Mouse (Mus musculus): ENCODE data around the gene Trappc10. TPM values are rescaled to one million over a fixed set of nuclear protein-coding genes. Genes with fewer than 3 reads are reported as not detected.

Gene Trappc10
- total RNA-seq, 2 experiments from 2014 or later: 86.7 to 88.6 TPM

- intact Hi-C loops (cut with DNase I): loop anchor here (2.0 to 5.0 kb wide), 2 partner anchors 59 to 227 kb away; partner anchors contain the start of genes Rrp1 and Trappc10
- peak overlapping the region; percentile 88 for H3K4me3 ChIP-seq
Observed at GRCm38 (mm10) chr10:78185381-78185725, 59.1 kb downstream of the Trappc10 start.

DNA sequence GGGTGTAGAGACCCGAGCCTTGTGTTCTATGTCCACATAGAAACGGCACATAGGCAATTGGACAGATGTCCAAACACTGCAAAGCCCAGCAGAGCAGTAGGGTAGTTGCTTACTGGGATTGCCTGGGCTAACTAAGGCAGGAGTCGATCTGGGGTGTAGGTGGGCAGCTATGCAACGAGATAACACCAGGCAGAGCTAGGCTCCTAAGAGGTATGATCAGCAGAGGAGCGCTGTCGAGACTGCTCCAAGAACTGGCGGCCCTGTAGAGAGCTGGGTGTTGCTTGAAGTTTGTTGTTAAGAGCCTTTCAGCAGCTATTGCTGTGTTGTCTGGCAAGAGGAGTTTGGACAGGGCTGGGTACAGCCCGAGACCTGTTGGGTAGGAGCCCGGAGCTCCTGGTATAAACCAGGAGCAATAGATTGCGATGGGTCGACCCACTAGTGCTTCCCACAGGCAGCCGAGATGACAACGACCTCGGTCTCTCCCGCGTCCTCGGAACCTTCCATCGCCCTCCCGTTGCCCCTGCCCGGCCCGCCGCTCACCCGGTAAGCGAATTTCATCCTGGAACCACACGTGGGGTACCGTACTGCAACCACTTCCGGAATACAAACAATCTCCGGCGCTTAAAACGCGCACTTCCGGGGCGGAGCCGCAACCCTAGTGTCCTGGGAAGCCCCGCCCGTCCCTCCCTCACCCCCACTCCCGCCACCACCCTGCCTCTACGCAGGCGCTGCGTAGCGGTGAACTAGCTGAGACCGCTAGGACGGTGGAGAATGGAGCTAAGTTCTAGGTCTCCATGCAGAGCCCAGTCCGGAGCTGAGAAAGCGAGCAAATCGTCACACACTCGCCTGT is 59.7 kb downstream of the Trappc10 start, which contains the start of gene Pwp2:
Gene Pwp2, minus strand, starts transcription at position 619 of the 850 bp plus-strand sequence.
- peak; percentile 87 to 88 for DNase-seq (ENCODE audit: extremely low spot score in 1 of 2, low spot score in 2 of 2)
- peak within 1 kb of the TSS; percentile 88 for H3K4me3 ChIP-seq
- intact Hi-C loops (cut with DNase I): loop anchor here (2.0 to 5.0 kb wide), 2 partner anchors 60 to 228 kb away; partner anchors contain the start of genes Rrp1 and Trappc10
- TF ChIP-seq CTCF (IDR thresholded peaks at IDR 0.05): no peak; the same call in 1 of the 2 replicates
- H3K27ac ChIP-seq: peak within 1 kb of the TSS; percentile 91

More at GRCm38 (mm10) chr10:78185381-78185725, 59.1 kb downstream of the Trappc10 start:
- TF ChIP-seq CTCF (IDR thresholded peaks at IDR 0.05): no peak
- DNase-seq (ENCODE audit: extremely low spot score in 1 of 2, low spot score in 2 of 2): no peak
- H3K27ac ChIP-seq: peak overlapping the region; percentile 91

DNA sequence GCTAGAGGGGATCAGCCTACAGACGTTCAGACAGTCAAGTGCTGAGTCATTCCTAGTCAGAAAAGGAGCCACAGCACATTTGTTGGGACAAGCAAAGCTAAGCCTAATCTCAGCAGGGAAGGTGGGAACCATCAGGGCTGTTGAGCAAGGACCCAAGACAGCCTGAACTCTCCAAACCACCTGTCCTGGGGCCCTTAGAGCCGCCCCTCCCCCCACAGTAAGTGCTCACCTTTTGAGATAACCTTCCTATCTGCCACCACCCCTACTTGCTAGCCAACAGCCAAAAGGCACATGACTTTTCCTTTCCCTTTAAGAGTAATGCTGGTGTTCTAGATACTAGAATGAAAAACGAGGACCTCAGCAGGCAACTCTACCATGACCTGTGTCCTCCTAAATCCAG is 60.9 kb downstream of the Trappc10 start:
- intact Hi-C loops (cut with DNase I): no loop called here
- TF ChIP-seq CTCF (IDR thresholded peaks at IDR 0.05): no peak

GRCm38 (mm10) chr10:78182321-78182720 is 62.1 kb downstream of the Trappc10 start:
- intact Hi-C loops (cut with DNase I): no loop called here
- DNase-seq (ENCODE audit: extremely low spot score in 1 of 2, low spot score in 2 of 2): no peak
- Histone ChIP-seq H3K27ac (no peak overlapping the region), H3K4me3 (no peak overlapping the region)
- no peak for TF ChIP-seq CTCF (IDR thresholded peaks at IDR 0.05)

More for the DNA sequence above, 60.9 kb downstream of the Trappc10 start:
- DNase-seq (ENCODE audit: extremely low spot score in 1 of 2, low spot score in 2 of 2): no peak
- Histone ChIP-seq H3K27ac (no peak overlapping the region), H3K4me3 (no peak overlapping the region)

GRCm38 (mm10) chr10:78174474-78174873 is 70.0 kb downstream of the Trappc10 start:
- H3K4me3 ChIP-seq: no peak overlapping the region
- intact Hi-C loops (cut with DNase I): no loop called here
- no peak for TF ChIP-seq CTCF (IDR thresholded peaks at IDR 0.05)
- H3K27ac ChIP-seq: no peak overlapping the region
- DNase-seq (ENCODE audit: extremely low spot score in 1 of 2, low spot score in 2 of 2): no peak

- intact Hi-C loops (cut with DNase I): no loop called here
- DNase-seq (ENCODE audit: extremely low spot score in 1 of 2, low spot score in 2 of 2): no peak
- H3K27ac ChIP-seq: no peak overlapping the region
- no peak for TF ChIP-seq CTCF (IDR thresholded peaks at IDR 0.05)
- H3K4me3 ChIP-seq: no peak overlapping the region
Observed at GRCm38 (mm10) chr10:78171581-78171980, 72.9 kb downstream of the Trappc10 start.

- no peak for DNase-seq (ENCODE audit: extremely low spot score in 1 of 2, low spot score in 2 of 2)
- intact Hi-C loops (cut with DNase I): no loop called here
- no peak overlapping the region for H3K4me3 ChIP-seq
- TF ChIP-seq CTCF (IDR thresholded peaks at IDR 0.05): no peak
- no peak overlapping the region for H3K27ac ChIP-seq
Observed at GRCm38 (mm10) chr10:78171057-78171456, 73.4 kb downstream of the Trappc10 start.

DNA sequence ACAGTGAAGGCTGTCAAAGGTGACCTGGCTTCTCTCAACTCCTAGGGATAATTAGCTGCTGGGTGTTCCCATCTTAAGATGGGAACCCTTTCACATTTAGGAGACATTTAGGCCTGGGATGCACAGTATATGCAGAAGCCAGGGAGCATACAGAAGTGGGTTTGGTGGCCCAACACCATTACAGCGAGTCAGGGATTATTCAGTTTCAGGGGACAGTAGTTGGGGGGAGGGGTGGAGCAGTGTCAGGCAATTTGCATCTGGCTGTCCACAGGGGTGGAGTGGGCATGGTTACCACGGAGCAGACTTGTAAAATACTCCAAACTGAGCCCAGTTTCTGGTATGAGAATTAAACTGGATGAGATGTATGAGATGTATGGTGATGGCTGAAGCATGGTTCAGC is 74.0 kb downstream of the Trappc10 start:
- no peak for TF ChIP-seq CTCF (IDR thresholded peaks at IDR 0.05)
- DNase-seq (ENCODE audit: extremely low spot score in 1 of 2, low spot score in 2 of 2): no peak
- Histone ChIP-seq H3K4me3 (peak overlapping the region; percentile 95; the same call in 1 of the 2 replicates), H3K27ac (peak overlapping the region; percentile 54; the same call in 1 of the 2 replicates)
- intact Hi-C loops (cut with DNase I): no loop called here

DNA sequence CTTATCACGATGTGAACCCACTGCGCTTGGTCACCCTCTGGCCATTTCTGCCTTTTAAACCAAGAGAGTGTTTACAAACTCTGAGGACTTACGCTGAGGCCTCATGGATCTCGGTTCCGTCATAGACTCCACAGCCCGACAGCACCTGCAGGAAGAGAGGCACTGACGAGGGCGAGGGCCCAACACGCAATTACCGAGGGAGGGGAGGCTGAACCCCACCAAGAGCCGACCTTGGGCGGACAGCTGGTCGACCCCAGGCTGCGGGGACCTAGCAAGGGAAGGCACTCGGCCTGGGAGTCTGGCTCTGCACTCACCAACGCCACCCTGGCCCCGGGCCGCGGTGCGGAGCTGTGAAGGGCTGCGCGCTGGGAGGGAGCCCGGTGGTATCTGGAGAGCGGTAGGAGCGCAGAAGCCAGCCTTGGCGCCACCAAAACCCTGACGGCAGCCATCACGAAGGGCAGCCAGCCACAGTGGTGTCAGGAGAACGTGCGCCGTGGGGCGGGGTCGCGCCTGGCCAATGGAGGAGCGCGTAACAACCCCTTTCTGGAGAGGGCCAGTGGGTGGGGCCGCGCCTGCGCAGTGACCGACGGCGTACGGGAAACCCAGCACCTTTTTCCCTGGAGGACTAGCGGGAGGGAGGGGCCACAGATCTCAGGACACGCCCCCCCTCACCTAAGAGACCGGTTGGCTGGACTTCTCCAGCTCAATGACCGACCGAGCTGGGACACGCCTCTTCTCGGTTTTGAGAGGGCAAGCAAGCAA is 75.0 kb downstream of the Trappc10 start, which contains the start of gene D10Jhu81e:
Gene D10Jhu81e, minus strand, starts transcription at position 502 of the 762 bp plus-strand sequence.
- TF ChIP-seq CTCF (IDR thresholded peaks at IDR 0.05): no peak
- H3K4me3 ChIP-seq: peak within 1 kb of the TSS; percentile 95
- peak; percentile 100 for DNase-seq (ENCODE audit: extremely low spot score in 1 of 2, low spot score in 2 of 2)
- intact Hi-C loops (cut with DNase I): no loop called here
- peak within 1 kb of the TSS; percentile 93 for H3K27ac ChIP-seq

DNA sequence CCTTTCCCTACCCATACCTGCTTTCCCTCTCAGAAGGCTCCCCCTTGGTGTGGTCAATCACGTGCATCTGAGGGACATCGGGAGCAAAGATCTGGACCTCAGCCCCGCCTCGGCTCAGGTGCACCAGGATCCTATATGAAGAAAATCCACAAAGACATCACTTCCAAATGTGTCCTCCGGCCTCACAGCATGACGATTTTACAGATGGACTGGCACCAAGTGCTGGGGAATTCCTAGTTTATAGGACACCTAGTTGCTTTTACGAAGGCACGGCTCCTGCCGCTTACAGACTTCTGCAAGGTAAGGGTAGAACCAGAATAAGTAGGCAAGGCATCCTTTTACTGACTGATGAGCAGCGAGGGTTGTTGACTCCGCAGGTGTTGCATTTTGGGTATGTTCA is 75.6 kb downstream of the Trappc10 start:
- H3K27ac ChIP-seq: no peak overlapping the region
- intact Hi-C loops (cut with DNase I): no loop called here
- H3K4me3 ChIP-seq: peak overlapping the region; percentile 95
- no peak for TF ChIP-seq CTCF (IDR thresholded peaks at IDR 0.05)
- DNase-seq (ENCODE audit: extremely low spot score in 1 of 2, low spot score in 2 of 2): no peak

GRCm38 (mm10) chr10:78167775-78168174 is 76.7 kb downstream of the Trappc10 start:
- Histone ChIP-seq H3K4me3 (no peak overlapping the region), H3K27ac (no peak overlapping the region)
- TF ChIP-seq CTCF (IDR thresholded peaks at IDR 0.05): no peak
- intact Hi-C loops (cut with DNase I): no loop called here
- DNase-seq (ENCODE audit: extremely low spot score in 1 of 2, low spot score in 2 of 2): no peak

GRCm38 (mm10) chr10:78167333-78167732 is 77.1 kb downstream of the Trappc10 start:
- H3K4me3 ChIP-seq: no peak overlapping the region
- DNase-seq (ENCODE audit: extremely low spot score in 1 of 2, low spot score in 2 of 2): no peak
- intact Hi-C loops (cut with DNase I): no loop called here
- TF ChIP-seq CTCF (IDR thresholded peaks at IDR 0.05): no peak
- H3K27ac ChIP-seq: no peak overlapping the region

Measured in left cerebral cortex, adult 2 months (tissue).